In the genomic region with DNA sequence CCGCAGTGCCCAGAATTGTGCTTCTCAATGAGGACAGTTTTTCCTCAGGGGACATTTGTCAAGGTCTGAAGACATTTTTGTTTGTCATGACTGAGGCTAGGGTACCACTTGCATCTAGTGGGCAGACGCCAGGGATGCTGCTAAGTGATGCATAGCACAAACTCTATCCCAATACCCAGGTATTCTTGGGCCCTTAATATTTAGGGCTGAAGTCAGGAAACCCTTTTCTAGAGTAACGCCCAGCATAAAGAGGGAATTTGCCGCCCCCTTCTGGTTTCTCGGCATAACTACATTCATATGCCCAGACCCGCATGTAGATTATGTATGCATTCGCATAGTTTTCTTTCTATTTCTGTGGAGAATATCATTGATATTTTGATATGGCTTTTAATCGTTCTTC, we compare ENCODE assay signal across 1 mouse cellular context.
A peak's percentile ranks its signal among the peaks of the same experiment; 100 is the strongest.
TF ChIP-seq lines count a peak whose summit lies in the region.

No protein-coding gene starts in this region.

TF ChIP-seq in MEL, 35 proteins besides CTCF, POLR2A, EP300 and RAD21 (continued from another document):
- TF ChIP-seq MEF2A (IDR thresholded peaks at IDR 0.05; ENCODE audit: extremely low read depth, insufficient replicate concordance, low read depth, low read length, poor library complexity, severe bottlenecking) (no peak), BHLHE40 (IDR thresholded peaks at IDR 0.05; ENCODE audit: borderline replicate concordance, low read depth, low read length) (no peak), USF1 (IDR thresholded peaks at IDR 0.05; ENCODE audit: low read depth, low read length) (no peak), CHD2 (IDR thresholded peaks at IDR 0.05; ENCODE audit: low read length) (no peak), TBP (IDR thresholded peaks at IDR 0.05; ENCODE audit: low read depth, low read length) (no peak), ELF1 (IDR thresholded peaks at IDR 0.05; ENCODE audit: low read depth, low read length) (no peak), POLR2AphosphoS5 (IDR thresholded peaks at IDR 0.05; ENCODE audit: borderline replicate concordance, low read depth, low read length) (no peak), TCF12 (IDR thresholded peaks at IDR 0.05; ENCODE audit: low read depth, low read length) (no peak), UBTF (IDR thresholded peaks at IDR 0.05; ENCODE audit: borderline replicate concordance, insufficient read depth, low read depth, low read length) (no peak), MYC (IDR thresholded peaks at IDR 0.05; ENCODE audit: low read depth, low read length) (peak; percentile 66; the same call in 1 of the 2 replicates), HCFC1 (IDR thresholded peaks at IDR 0.05; ENCODE audit: low read depth, low read length) (no peak), MAX (IDR thresholded peaks at IDR 0.05; ENCODE audit: low read length) (no peak), KAT2A (conservative IDR thresholded peaks at IDR 0.05; ENCODE audit: low read depth, low read length) (no peak), ETS1 (IDR thresholded peaks at IDR 0.05; ENCODE audit: low read depth, low read length) (no peak), MXI1 (IDR thresholded peaks at IDR 0.05; ENCODE audit: low read depth, low read length) (no peak), MYB (IDR thresholded peaks at IDR 0.05; ENCODE audit: low read depth, low read length) (no peak), MAFK (IDR thresholded peaks at IDR 0.05; ENCODE audit: borderline replicate concordance, low read depth, low read length) (0 out of 2 replicates have a peak, but pooled peaks have one; percentile 29)
